Mouse (Mus musculus): Measurements from ENCODE around the gene Nf2. TPM values are rescaled to one million over a fixed set of nuclear protein-coding genes. Genes with fewer than 3 reads are reported as not detected.

Gene Nf2
- total and polyA plus RNA-seq, 3 experiments, result 45.2 to 103 (median 50.7) TPM

DNA sequence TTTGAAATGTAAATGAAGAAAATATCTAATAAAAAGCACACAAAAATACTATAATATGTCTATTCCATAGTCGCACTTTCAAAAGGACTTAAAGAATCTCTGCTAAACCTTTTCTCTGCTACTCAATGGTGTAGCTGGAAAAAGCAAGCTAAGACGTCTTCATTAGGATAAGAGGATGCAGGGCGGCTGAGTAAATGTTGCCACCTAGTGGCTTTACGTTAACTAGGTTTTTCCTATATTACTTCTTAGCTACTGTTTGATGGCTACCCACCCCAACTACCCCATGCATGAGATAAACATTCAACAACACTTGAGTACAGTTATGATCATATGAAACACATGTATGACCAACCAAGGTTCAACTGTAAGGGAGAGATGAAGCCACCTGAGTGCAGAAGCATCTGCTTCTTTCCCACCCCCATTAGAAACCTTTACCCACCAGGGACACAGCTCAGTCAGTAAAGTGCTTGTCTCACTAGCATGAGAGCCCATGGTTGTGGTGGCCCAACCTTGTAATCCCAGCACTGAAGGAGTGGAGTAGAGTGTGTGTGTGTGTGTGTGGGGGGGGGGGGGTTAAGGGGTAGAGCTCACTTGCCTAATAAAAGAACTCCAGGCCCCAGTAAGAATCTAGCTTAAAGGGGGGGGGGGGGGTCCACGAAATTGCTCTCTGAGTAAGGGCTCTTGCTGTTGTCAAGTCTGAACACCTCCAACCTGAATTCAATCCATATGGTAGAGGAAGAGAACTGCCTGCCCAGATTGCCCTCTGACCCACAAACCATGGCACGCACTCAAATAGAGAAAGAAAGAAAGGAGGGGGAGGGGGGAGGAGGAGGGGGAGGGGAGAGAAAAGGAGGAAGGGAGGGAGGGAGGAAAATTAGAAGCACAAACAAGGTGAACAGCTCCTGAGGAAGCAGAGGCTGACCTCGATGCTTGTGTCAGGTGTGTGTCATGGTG lies 27.6 kb downstream of the Nf2 start (continued):
- TF ChIP-seq ETS1 (conservative IDR thresholded peaks at IDR 0.05; ENCODE audit: low read depth, low read length), result no peak
- no peak for TF ChIP-seq JUND (conservative IDR thresholded peaks at IDR 0.05; ENCODE audit: low read depth, low read length)
- no peak for TF ChIP-seq PAX5 (IDR thresholded peaks at IDR 0.05; ENCODE audit: low read length)
- TF ChIP-seq ELF1 (IDR thresholded peaks at IDR 0.05; ENCODE audit: low read depth, low read length), result no peak
- no peak for TF ChIP-seq UBTF (IDR thresholded peaks at IDR 0.05; ENCODE audit: low read depth, low read length)
- no peak for TF ChIP-seq CHD1 (IDR thresholded peaks at IDR 0.05; ENCODE audit: low read depth, low read length)
- TF ChIP-seq USF1 (IDR thresholded peaks at IDR 0.05; ENCODE audit: low read depth, low read length), result no peak
- no peak for TF ChIP-seq JUN (IDR thresholded peaks at IDR 0.05; ENCODE audit: insufficient read depth, low read depth, low read length)
- no peak for TF ChIP-seq BHLHE40 (IDR thresholded peaks at IDR 0.05; ENCODE audit: low read depth, low read length)

GRCm38 (mm10) chr11:4814507-4815450 lies 34.6 kb downstream of the Nf2 start:
- in situ Hi-C loops (cut with MboI; ENCODE audit: low pct_ligation_motif_present, low pct_unique_long_range_greater_than_20kb, low sequenced_read_pairs), result loop anchor here (5.0 kb wide), 1 partner anchor 42 kb away; no protein-coding TSS in a partner anchor
- TF ChIP-seq IRF4 (IDR thresholded peaks at IDR 0.05; ENCODE audit: low read depth, low read length) (no peak), SMC3 (IDR thresholded peaks at IDR 0.05; ENCODE audit: low read depth, low read length) (no peak), TCF12 (IDR thresholded peaks at IDR 0.05; ENCODE audit: low read depth, low read length) (no peak), RCOR1 (conservative IDR thresholded peaks at IDR 0.05; ENCODE audit: low read depth, low read length) (no peak), ZMIZ1 (IDR thresholded peaks at IDR 0.05; ENCODE audit: low read depth, low read length) (no peak), E2F4 (IDR thresholded peaks at IDR 0.05; ENCODE audit: insufficient replicate concordance, low read depth, low read length) (no peak), BHLHE40 (IDR thresholded peaks at IDR 0.05; ENCODE audit: low read depth, low read length) (no peak), ZNF384 (IDR thresholded peaks at IDR 0.05; ENCODE audit: low read depth, low read length) (no peak)
- no peaks in the 10 kb centered on the region for H3K9me3 ChIP-seq (replicated peaks; ENCODE audit: low read length)
- no peak overlapping the region for H3K4me3 ChIP-seq (replicated peaks in 1 of 3; ENCODE audit: low read depth in 2 of 3, low read length in 2 of 3, poor library complexity in 1 of 3)
- DNase-seq (ENCODE audit: extremely low read depth), result no peak
- dilution Hi-C loops (cut with MboI; ENCODE audit: extremely low pct_ligation_motif_present, extremely low pct_unique_long_range_greater_than_20kb, low sequenced_read_pairs), result no loop called here
- no peak overlapping the region for H3K9ac ChIP-seq (ENCODE audit: insufficient read depth, low read depth)
- no peak overlapping the region for H3K27ac ChIP-seq (ENCODE audit: insufficient read depth, low read depth)
- H3K4me2 ChIP-seq (ENCODE audit: insufficient read depth, low read depth, poor library complexity, severe bottlenecking), result no peak overlapping the region
- H3K27me3 ChIP-seq (replicated peaks), result no peaks in the 10 kb centered on the region
- H3K4me1 ChIP-seq (ENCODE audit: control insufficient read depth in 1 of 2, insufficient read depth in 2 of 2), result no peaks in the 10 kb centered on the region
- no peaks in the 10 kb centered on the region for H3K79me2 ChIP-seq (replicated peaks; ENCODE audit: control insufficient read depth, extremely low read depth, insufficient read depth, poor library complexity, severe bottlenecking)
- peaks cover 17 to 87% of the 10 kb centered on the region in 2 experiments for H3K36me3 ChIP-seq (replicated peaks in 1 of 2; ENCODE audit: control insufficient read depth in 1 of 2, insufficient read depth in 1 of 2, low read length in 1 of 2)

All from CH12.LX (cell line).